Mouse (Mus musculus) kidney, embryonic 16.5 days (tissue): ENCODE measurements around the gene Gm20388. TPM values are rescaled to one million over a fixed set of nuclear protein-coding genes. Genes with fewer than 3 reads are reported as not detected.

Experiments
- ATAC-seq: fragments of 200-750 bp; cut with Nextera tagmentation; 2 replicates; pipeline ENCODE4 v1.8.0; 2017; ENCODE audit warnings: moderate TSS enrichment; ENCODE audit not compliant: low FRiP score, low TSS enrichment
- H3K27ac ChIP-seq: fragments of 300-500 bp; sonication (generic); 2 replicates; pipeline ENCODE4 v1.5.1; 2014; ENCODE audit warnings: low read length
- H3K27me3 ChIP-seq: fragments of 300-500 bp; sonication (generic); 2 replicates; pipeline ENCODE4 v1.6.1; 2014; ENCODE audit warnings: low read length, control low read depth, mixed read lengths; ENCODE audit not compliant: insufficient read depth
- H3K36me3 ChIP-seq: fragments of 300-500 bp; sonication (generic); 2 replicates; pipeline ENCODE4 v1.6.1; 2014; ENCODE audit warnings: low read length, control low read depth, mixed read lengths; ENCODE audit not compliant: insufficient read depth
- H3K4me1 ChIP-seq: fragments of 300-500 bp; sonication (generic); 2 replicates; pipeline ENCODE4 v1.6.1; 2014; ENCODE audit warnings: low read length, control low read depth, mixed read lengths; ENCODE audit not compliant: insufficient read depth
- H3K4me2 ChIP-seq: fragments of 300-500 bp; sonication (generic); replicated peaks from 2 replicates; pipeline ENCODE4 v1.6.1; 2014; ENCODE audit warnings: low read depth, low read length
- H3K4me3 ChIP-seq: fragments of 300-500 bp; sonication (generic); 2 replicates; pipeline ENCODE4 v1.5.1; 2014; ENCODE audit warnings: mild to moderate bottlenecking, low read length
- H3K9ac ChIP-seq: fragments of 300-500 bp; sonication (generic); replicated peaks from 2 replicates; pipeline ENCODE4 v1.6.1; 2014; ENCODE audit warnings: low read length
- H3K9me3 ChIP-seq: fragments of 300-500 bp; sonication (generic); 2 replicates; pipeline ENCODE4 v1.6.1; 2016; ENCODE audit warnings: low read length, control low read depth
- WGBS: fragments of 180-500 bp; shearing (Covaris S2); extraction: QIAGEN DNeasy Blood & Tissue Kit; methylation state at CpG from one replicate; pipeline ENCODE4 v1.1.7; 2014; 5-methylcytosine and 5-hydroxymethylcytosine counted together
- polyA plus RNA-seq: library from polyadenylated mRNA; unstranded; fragments of >200 nt; fragmentation: Nextera tagmentation; extraction: Ambion mirVana; gene quantifications from 2 replicates; pipeline ENCODE4 v1.2.1, GENCODE M21; 2015

The Gm20388 gene
- polyA plus RNA-seq, 1 experiment from 2014 or later = 7.7 TPM

GRCm38 (mm10) chr8:120014267-120015023, 103.8 kb downstream of the Gm20388 start:
- peak; percentile 72 for ATAC-seq
- H3K27me3 ChIP-seq = no peaks in the 10 kb centered on the region
- 0 out of 2 replicates have a peak overlapping the region, but pooled peaks have one; percentile 34 for H3K27ac ChIP-seq
- 36% methylated on average over 15 of the region's 15 CpGs for WGBS
- no peak overlapping the region for H3K4me3 ChIP-seq
- no peaks in the 10 kb centered on the region for H3K9me3 ChIP-seq
- H3K36me3 ChIP-seq = no peaks in the 10 kb centered on the region
- peak overlapping the region; percentile 41; the same call in 1 of the 2 replicates for H3K9ac ChIP-seq
- peaks cover 18% of the 10 kb centered on the region for H3K4me1 ChIP-seq
- no peak overlapping the region for H3K4me2 ChIP-seq

DNA sequence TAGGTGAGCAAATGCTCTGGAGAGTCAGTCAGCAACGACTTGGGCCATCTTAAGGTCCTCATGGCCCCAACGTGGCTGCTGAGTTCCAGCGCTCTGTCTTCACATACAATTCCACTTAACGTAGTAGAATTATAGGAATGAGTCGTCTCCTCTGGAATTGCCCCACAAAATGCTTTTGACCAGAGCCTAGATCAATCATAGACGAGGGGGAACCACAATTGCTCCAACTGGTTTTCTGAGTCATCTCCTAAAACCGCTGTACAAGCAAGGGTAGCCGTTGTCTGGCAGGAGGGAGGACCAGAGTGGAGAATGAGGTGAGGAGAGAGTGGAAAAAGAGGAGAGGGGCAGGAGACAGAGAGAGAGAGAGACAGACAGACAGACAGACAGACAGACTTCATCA, 105.3 kb downstream of the Gm20388 start:
- no peaks in the 10 kb centered on the region for H3K36me3 ChIP-seq
- no peak overlapping the region for H3K9ac ChIP-seq
- no peak for ATAC-seq
- no peak overlapping the region for H3K27ac ChIP-seq
- no peaks in the 10 kb centered on the region for H3K9me3 ChIP-seq
- H3K4me1 ChIP-seq = peaks cover 18% of the 10 kb centered on the region
- 83% methylated on average over 8 of the region's 8 CpGs for WGBS
- no peak overlapping the region for H3K4me3 ChIP-seq
- H3K4me2 ChIP-seq = no peak overlapping the region
- H3K27me3 ChIP-seq = no peaks in the 10 kb centered on the region

DNA sequence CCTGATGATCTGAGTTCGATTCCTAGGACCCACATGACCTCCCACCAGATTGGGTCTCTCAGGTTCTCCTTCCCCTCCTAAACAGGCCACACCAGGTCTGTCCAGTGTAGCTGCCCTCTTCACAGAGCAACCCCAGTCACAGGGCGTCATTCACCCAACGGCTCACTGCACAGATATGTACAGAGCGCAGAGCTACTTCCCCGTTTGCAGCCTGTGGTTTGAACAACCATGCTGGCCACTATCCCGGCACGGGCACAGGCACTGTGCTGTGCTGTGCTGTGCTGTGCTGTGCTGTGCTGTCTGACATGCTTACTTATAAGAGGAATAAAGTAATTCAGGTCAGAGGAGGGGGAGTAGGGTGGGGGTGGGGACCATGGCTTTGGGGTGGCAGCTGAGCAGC, 105.8 kb downstream of the Gm20388 start:
- H3K27me3 ChIP-seq = no peaks in the 10 kb centered on the region
- no peaks in the 10 kb centered on the region for H3K36me3 ChIP-seq
- H3K9ac ChIP-seq = no peak overlapping the region
- no peak overlapping the region for H3K4me2 ChIP-seq
- H3K9me3 ChIP-seq = no peaks in the 10 kb centered on the region
- no peak for ATAC-seq
- H3K27ac ChIP-seq = no peak overlapping the region
- 72% methylated on average over 7 of the region's 7 CpGs for WGBS
- H3K4me3 ChIP-seq = no peak overlapping the region
- H3K4me1 ChIP-seq = peaks cover 18% of the 10 kb centered on the region

- Histone ChIP-seq H3K36me3 (no peaks in the 10 kb centered on the region), H3K27me3 (no peaks in the 10 kb centered on the region), H3K4me2 (no peak overlapping the region), H3K4me3 (no peak overlapping the region), H3K9me3 (no peaks in the 10 kb centered on the region), H3K9ac (no peak overlapping the region), H3K27ac (no peak overlapping the region), H3K4me1 (peaks cover 18% of the 10 kb centered on the region)
- ATAC-seq = no peak
- WGBS = 70% methylated on average over 13 of the region's 13 CpGs
These were observed 106.7 kb downstream of the Gm20388 start for GRCm38 (mm10) chr8:120017349-120017748.

GRCm38 (mm10) chr8:120017786-120018185, 107.1 kb downstream of the Gm20388 start:
- Histone ChIP-seq H3K4me3 (no peak overlapping the region), H3K27me3 (no peaks in the 10 kb centered on the region), H3K36me3 (no peaks in the 10 kb centered on the region), H3K27ac (no peak overlapping the region), H3K9me3 (no peaks in the 10 kb centered on the region), H3K4me1 (peaks cover 18% of the 10 kb centered on the region), H3K9ac (no peak overlapping the region), H3K4me2 (no peak overlapping the region)
- ATAC-seq = no peak
- 95% methylated on average over 6 of the region's 6 CpGs for WGBS

DNA sequence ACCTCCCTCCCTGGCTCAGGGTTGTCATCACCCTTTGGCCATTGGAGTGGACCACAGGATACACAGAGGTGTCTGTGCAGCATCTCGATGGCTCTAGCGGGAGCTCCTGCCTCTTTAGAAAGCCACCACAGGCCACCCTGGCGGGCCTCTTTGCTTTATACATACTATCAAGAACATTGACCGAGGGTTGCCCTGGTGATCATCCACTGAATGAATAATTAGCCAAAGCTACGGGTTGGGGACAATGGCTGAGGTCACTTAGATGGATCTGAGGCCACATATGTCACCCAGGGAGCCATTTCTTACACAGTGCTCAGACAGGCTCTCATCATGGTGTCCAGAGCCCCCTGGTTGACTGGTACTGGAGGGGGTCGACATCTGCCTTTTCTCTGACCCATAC, 107.7 kb downstream of the Gm20388 start:
- Histone ChIP-seq H3K36me3 (no peaks in the 10 kb centered on the region), H3K9me3 (no peaks in the 10 kb centered on the region), H3K9ac (no peak overlapping the region), H3K4me3 (no peak overlapping the region), H3K27ac (no peak overlapping the region), H3K4me2 (no peak overlapping the region), H3K27me3 (no peaks in the 10 kb centered on the region), H3K4me1 (peaks cover 18% of the 10 kb centered on the region)
- WGBS = 89% methylated on average over 6 of the region's 6 CpGs
- ATAC-seq = no peak

DNA sequence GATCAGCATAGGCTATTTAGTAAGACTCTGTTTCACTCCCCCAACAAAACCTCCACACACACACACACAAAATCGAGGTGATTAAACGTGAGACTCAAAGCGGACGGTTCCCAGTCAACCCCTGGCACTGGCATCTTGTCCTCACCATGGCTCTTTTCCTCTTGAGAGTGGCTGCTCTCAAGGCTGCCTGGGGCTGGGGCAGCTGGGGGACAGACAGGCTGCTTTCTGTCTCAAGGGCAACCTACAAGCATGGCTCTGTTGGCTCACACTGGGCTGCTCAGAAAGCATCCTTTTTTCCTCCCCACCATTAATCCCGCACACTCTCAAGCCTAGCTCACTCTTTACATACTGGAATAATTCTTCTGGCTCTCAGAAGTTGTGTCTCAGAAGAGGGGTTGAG, 108.7 kb downstream of the Gm20388 start:
- Histone ChIP-seq H3K9me3 (no peaks in the 10 kb centered on the region), H3K27ac (no peak overlapping the region), H3K36me3 (no peaks in the 10 kb centered on the region), H3K4me2 (no peak overlapping the region), H3K4me1 (peaks cover 10% of the 10 kb centered on the region), H3K4me3 (no peak overlapping the region), H3K9ac (no peak overlapping the region), H3K27me3 (no peaks in the 10 kb centered on the region)
- ATAC-seq = no peak
- 80% methylated on average over 5 of the region's 5 CpGs for WGBS

DNA sequence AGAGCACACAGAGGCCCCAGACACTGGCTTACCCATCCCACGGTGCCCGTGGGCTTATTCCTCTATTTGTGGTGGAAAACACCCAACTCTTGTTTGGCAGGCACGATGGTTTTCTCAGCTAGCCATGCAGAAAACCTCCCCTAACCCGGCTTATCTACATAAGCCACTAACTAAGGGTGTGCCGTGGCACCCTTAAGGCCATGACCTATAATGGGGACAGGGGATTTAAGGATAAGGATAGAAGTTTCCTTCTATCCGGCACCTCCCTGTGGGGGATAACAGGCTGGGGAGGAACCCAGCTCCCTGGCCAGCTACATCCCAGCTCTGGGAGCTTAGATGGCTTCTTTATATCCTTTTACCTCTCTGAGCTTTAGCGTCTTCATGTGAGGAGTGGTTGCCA, 109.7 kb downstream of the Gm20388 start:
- Histone ChIP-seq H3K4me3 (no peak overlapping the region), H3K4me1 (peaks cover under 1% of the 10 kb centered on the region; the same call in 1 of the 2 replicates), H3K27me3 (no peaks in the 10 kb centered on the region), H3K9ac (no peak overlapping the region), H3K9me3 (no peaks in the 10 kb centered on the region), H3K36me3 (no peaks in the 10 kb centered on the region), H3K27ac (no peak overlapping the region), H3K4me2 (no peak overlapping the region)
- 65% methylated on average over 7 of the region's 7 CpGs for WGBS
- no peak for ATAC-seq

- Histone ChIP-seq H3K4me3 (no peak overlapping the region), H3K27me3 (no peaks in the 10 kb centered on the region)
- 77% methylated on average over 5 of the region's 5 CpGs for WGBS
These were observed 115.6 kb downstream of the Gm20388 start for GRCm38 (mm10) chr8:120026199-120026598.

DNA sequence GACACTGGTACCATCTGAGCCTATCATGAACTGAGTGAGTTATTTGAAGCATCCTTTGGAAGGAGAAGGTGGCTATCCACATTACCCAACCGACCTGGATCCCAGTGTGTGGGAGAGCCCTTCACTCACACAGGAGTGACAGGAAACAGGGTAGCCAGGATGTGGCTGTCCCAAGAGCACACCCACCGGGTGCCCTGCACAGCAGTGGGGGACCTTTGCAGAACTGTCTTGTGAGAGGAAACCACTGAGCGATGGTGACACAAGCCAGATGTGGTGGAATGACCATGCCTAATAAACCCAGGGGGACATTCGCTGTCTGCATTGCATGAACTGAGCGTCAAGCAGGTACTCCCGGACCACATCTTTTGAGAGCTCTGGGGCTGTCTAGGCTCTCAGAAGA, 116.3 kb downstream of the Gm20388 start:
- H3K4me2 ChIP-seq = no peak overlapping the region
- H3K27ac ChIP-seq = no peak overlapping the region
- no peak for ATAC-seq
- H3K4me3 ChIP-seq = no peak overlapping the region
- 79% methylated on average over 6 of the region's 6 CpGs for WGBS
- H3K9ac ChIP-seq = no peak overlapping the region
- no peaks in the 10 kb centered on the region for H3K36me3 ChIP-seq
- H3K9me3 ChIP-seq = no peaks in the 10 kb centered on the region
- peaks cover 5% of the 10 kb centered on the region; the same call in 1 of the 2 replicates for H3K4me1 ChIP-seq
- H3K27me3 ChIP-seq = no peaks in the 10 kb centered on the region

More at GRCm38 (mm10) chr8:120026199-120026598, 115.6 kb downstream of the Gm20388 start:
- no peak for ATAC-seq
- H3K9me3 ChIP-seq = no peaks in the 10 kb centered on the region
- no peak overlapping the region for H3K4me2 ChIP-seq
- H3K4me1 ChIP-seq = peaks cover 5% of the 10 kb centered on the region; the same call in 1 of the 2 replicates
- H3K9ac ChIP-seq = no peak overlapping the region
- H3K36me3 ChIP-seq = no peaks in the 10 kb centered on the region
- no peak overlapping the region for H3K27ac ChIP-seq
